ENCODE assay signal across 9 mouse cellular contexts in genomic region chr11:69982877-69983276, GRCm38 (mm10). TPM values are rescaled to one million over a fixed set of nuclear protein-coding genes. Genes with fewer than 3 reads are reported as not detected.
DNase-seq lines count a peak whose midpoint lies in the region; ATAC-seq lines count a peak whose summit lies in the region.
"Had no signal": no experiment of that assay in that cellular context is flagged by ENCODE, and none has a peak within 500 bp of the region (broad histone marks: within the 10 kb centered on the region; RNA-seq: fewer than 3 reads in every experiment).

No protein-coding gene starts in this region.

- H3K9me3 ChIP-seq in lung, embryonic 16.5 days (ENCODE audit: control insufficient read depth, low read length): no peaks in the 10 kb centered on the region
- H3K9me3 ChIP-seq in limb, embryonic 12.5 days: no peaks in the 10 kb centered on the region
- H3K9me3 ChIP-seq in stomach, embryonic 15.5 days: no peaks in the 10 kb centered on the region

- no peaks in the 10 kb centered on the region for H3K27me3 ChIP-seq in lung, embryonic 16.5 days (ENCODE audit: control insufficient read depth, insufficient read depth, low read depth, low read length)
- H3K27me3 ChIP-seq in limb, embryonic 12.5 days: no peaks in the 10 kb centered on the region
- no peaks in the 10 kb centered on the region for H3K27me3 ChIP-seq in stomach, embryonic 15.5 days (replicated peaks)

- peak overlapping the region; percentile 92 for H3K4me2 ChIP-seq in lung, embryonic 16.5 days (ENCODE audit: low read depth, low read length)
- H3K4me2 ChIP-seq in limb, embryonic 12.5 days: peak overlapping the region; percentile 93
- H3K4me2 ChIP-seq in stomach, embryonic 15.5 days: peak overlapping the region; percentile 79; the same call in 1 of the 2 replicates

- ATAC-seq in lung, embryonic 16.5 days (ENCODE audit: low read depth): no peak
- ATAC-seq in limb, embryonic 12.5 days (ENCODE audit: insufficient number of reproducible peaks, insufficient read depth, low FRiP score, low TSS enrichment, low read depth): no peak
- ATAC-seq in stomach, embryonic 15.5 days (ENCODE audit: insufficient read depth, low FRiP score, low read depth): no peak

- H3K36me3 ChIP-seq in lung, embryonic 16.5 days (ENCODE audit: control insufficient read depth, insufficient read depth, low read length): peaks cover 29% of the 10 kb centered on the region
- H3K36me3 ChIP-seq in limb, embryonic 12.5 days: peaks cover 59% of the 10 kb centered on the region
- peaks cover 32% of the 10 kb centered on the region for H3K36me3 ChIP-seq in stomach, embryonic 15.5 days

- H3K27ac ChIP-seq in lung, embryonic 16.5 days (ENCODE audit: low read length): no peak overlapping the region
- peak overlapping the region; percentile 50; the same call in 1 of the 2 replicates for H3K27ac ChIP-seq in limb, embryonic 12.5 days
- no peak overlapping the region for H3K27ac ChIP-seq in stomach, embryonic 15.5 days
- H3K27ac ChIP-seq: macrophage had no signal

- H3K4me3 ChIP-seq in lung, embryonic 16.5 days (ENCODE audit: low read length): peak overlapping the region; percentile 98
- H3K4me3 ChIP-seq in limb, embryonic 12.5 days (replicated peaks): peak overlapping the region; percentile 90
- H3K4me3 ChIP-seq in stomach, embryonic 15.5 days (replicated peaks): peak overlapping the region; percentile 98

- peaks cover 26% of the 10 kb centered on the region for H3K4me1 ChIP-seq in lung, embryonic 16.5 days (replicated peaks; ENCODE audit: control insufficient read depth, insufficient read depth, low read length)
- peaks cover 28% of the 10 kb centered on the region for H3K4me1 ChIP-seq in limb, embryonic 12.5 days (replicated peaks)
- H3K4me1 ChIP-seq in stomach, embryonic 15.5 days: peaks cover 15% of the 10 kb centered on the region

- DNase-seq in lung, adult 18-20 months: no peak
- DNase-seq in gastrocnemius, postnatal 25 days: peak; percentile 74
- no peak for DNase-seq in retina, embryonic 14.5 days (ENCODE audit: low spot score)
- no peak for DNase-seq in cerebellum, postnatal 36 days
- DNase-seq in right cerebral cortex, postnatal 25 days: no peak

- peak overlapping the region; percentile 100 for H3K9ac ChIP-seq in lung, embryonic 16.5 days (ENCODE audit: low read length)
- H3K9ac ChIP-seq in limb, embryonic 12.5 days (replicated peaks): peak overlapping the region; percentile 98
- no peak overlapping the region for H3K9ac ChIP-seq in stomach, embryonic 15.5 days

- 19% methylated on average over 5 of the region's 5 CpGs for WGBS in lung, embryonic 16.5 days
- WGBS in limb, embryonic 12.5 days: 30% methylated on average over 5 of the region's 5 CpGs
- 23% methylated on average over 5 of the region's 5 CpGs for WGBS in stomach, embryonic 15.5 days

RNA-seq across cellular contexts. Expression of gene Elp5, which starts 0.6 kb away (rescaled TPM):
- 98.4 and 99.2 TPM in 2 replicates for polyA plus RNA-seq in lung, embryonic 16.5 days (2015; fragmentation: Nextera tagmentation; extraction: Ambion mirVana)
- total RNA-seq in gastrocnemius, postnatal 25 days (2021): 10 to 100 TPM; 37.0 to 44.2 TPM
- polyA plus RNA-seq in limb, embryonic 12.5 days (2016; fragmentation: Nextera tagmentation; extraction: Ambion mirVana): 124 and 126 TPM in 2 replicates
- 92.9 and 99.4 TPM in 2 replicates for polyA plus RNA-seq in stomach, embryonic 15.5 days (2015; fragmentation: Nextera tagmentation; extraction: Ambion mirVana)

RNA-seq across cellular contexts. Expression of gene Ctdnep1, which starts 1.9 kb away (rescaled TPM):
- polyA plus RNA-seq in lung, embryonic 16.5 days (2015; fragmentation: Nextera tagmentation; extraction: Ambion mirVana): 20.6 and 23.0 TPM in 2 replicates
- total RNA-seq in gastrocnemius, postnatal 25 days (2021): 100 to 1,000 TPM; 195 to 205 TPM
- 24.5 and 27.8 TPM in 2 replicates for polyA plus RNA-seq in limb, embryonic 12.5 days (2016; fragmentation: Nextera tagmentation; extraction: Ambion mirVana)
- 23.0 and 23.2 TPM in 2 replicates for polyA plus RNA-seq in stomach, embryonic 15.5 days (2015; fragmentation: Nextera tagmentation; extraction: Ambion mirVana)

RNA-seq across cellular contexts. Expression of gene Gabarap, which starts 8.1 kb away (rescaled TPM):
- polyA plus RNA-seq in lung, embryonic 16.5 days (2015; fragmentation: Nextera tagmentation; extraction: Ambion mirVana): 515 and 536 TPM in 2 replicates
- total RNA-seq in gastrocnemius, postnatal 25 days (2021): 100 to 1,000 TPM; 148 to 170 TPM
- 398 and 426 TPM in 2 replicates for polyA plus RNA-seq in limb, embryonic 12.5 days (2016; fragmentation: Nextera tagmentation; extraction: Ambion mirVana)
- polyA plus RNA-seq in stomach, embryonic 15.5 days (2015; fragmentation: Nextera tagmentation; extraction: Ambion mirVana): 459 and 473 TPM in 2 replicates

RNA-seq across cellular contexts. Expression of gene Phf23, which starts 12.7 kb away (rescaled TPM):
- polyA plus RNA-seq in lung, embryonic 16.5 days (2015; fragmentation: Nextera tagmentation; extraction: Ambion mirVana): 58.1 and 59.5 TPM in 2 replicates
- total RNA-seq in gastrocnemius, postnatal 25 days (2021): 10 to 100 TPM; 15.0 to 16.1 TPM
- polyA plus RNA-seq in limb, embryonic 12.5 days (2016; fragmentation: Nextera tagmentation; extraction: Ambion mirVana): 102 and 108 TPM in 2 replicates
- 59.4 and 61.8 TPM in 2 replicates for polyA plus RNA-seq in stomach, embryonic 15.5 days (2015; fragmentation: Nextera tagmentation; extraction: Ambion mirVana)

RNA-seq across cellular contexts. Expression of gene Dvl2, which starts 17.5 kb away (rescaled TPM):
- polyA plus RNA-seq in lung, embryonic 16.5 days (2015; fragmentation: Nextera tagmentation; extraction: Ambion mirVana): 30.1 and 30.7 TPM in 2 replicates
- total RNA-seq in gastrocnemius, postnatal 25 days (2021): 1 to 10 TPM; 3.7 to 4.1 TPM
- polyA plus RNA-seq in limb, embryonic 12.5 days (2016; fragmentation: Nextera tagmentation; extraction: Ambion mirVana): 69.4 and 69.5 TPM in 2 replicates
- 31.9 and 33.9 TPM in 2 replicates for polyA plus RNA-seq in stomach, embryonic 15.5 days (2015; fragmentation: Nextera tagmentation; extraction: Ambion mirVana)
